Mouse (Mus musculus): ENCODE results near the gene Slf2.

- TF ChIP-seq CTCF (IDR thresholded peaks at IDR 0.05; ENCODE audit: low read depth, low read length) = no peak
- no peak for TF ChIP-seq POLR2A (IDR thresholded peaks at IDR 0.05; ENCODE audit: insufficient read depth, low read length)
- TF ChIP-seq EP300 (IDR thresholded peaks at IDR 0.05; ENCODE audit: insufficient read depth, low read depth, low read length) = no peak
Measured at GRCm38 (mm10) chr19:45029571-45029970, 98.6 kb downstream of the Slf2 start.
